Mouse (Mus musculus): ENCODE results near the gene Irf2bpl. TPM values are rescaled to one million over a fixed set of nuclear protein-coding genes. Genes with fewer than 3 reads are reported as not detected.

Irf2bpl gene
- total and polyA plus RNA-seq, 3 experiments = 20.1 to 36.9 (median 32.6) TPM

DNA sequence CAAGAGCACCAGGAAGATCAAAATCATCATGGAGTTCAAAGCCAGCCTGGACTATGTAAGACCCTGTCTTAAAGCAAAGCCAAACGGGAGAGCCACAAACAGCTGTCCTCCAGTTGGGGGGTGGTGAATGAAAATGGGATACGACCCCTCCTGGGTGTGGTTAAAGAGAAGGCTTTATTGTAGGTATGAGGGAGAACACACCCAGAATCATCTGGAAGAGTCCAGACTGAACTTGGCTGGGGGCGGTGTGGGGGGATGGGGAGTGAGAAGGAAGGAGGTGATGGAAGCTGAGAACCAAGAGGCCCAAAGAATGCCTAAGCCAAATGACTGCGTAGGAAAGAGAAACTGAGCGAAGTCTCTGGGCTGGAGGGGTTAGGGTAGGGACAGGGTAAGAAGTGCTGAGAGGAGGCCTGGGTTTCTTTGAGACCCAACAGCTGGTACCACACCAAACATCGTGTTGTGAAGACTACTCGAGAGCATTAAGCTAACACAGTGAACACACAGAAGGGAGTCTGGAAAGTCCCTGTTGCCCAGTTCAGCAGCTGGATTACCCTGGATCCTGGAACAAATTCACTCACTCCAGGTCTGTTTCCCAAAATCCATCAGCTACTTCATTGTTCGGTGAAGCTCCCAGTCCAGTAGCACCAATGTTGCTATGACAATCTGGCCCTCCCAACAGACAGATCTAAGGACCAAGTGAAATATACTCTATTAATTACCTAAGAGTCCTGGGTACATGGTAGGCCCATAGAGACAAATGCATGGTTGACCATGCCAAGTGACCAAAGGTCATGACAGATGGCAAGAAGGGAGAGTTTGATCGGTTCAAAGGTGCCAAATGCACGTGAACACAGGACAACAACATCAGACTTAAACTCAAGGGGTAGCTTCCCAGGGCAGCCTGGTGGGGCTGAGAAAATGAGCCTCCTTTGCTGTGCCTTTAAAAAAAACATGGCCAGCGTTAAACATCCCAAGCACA is 19.5 kb upstream of the Irf2bpl start:
- WGBS = 78% methylated on average over 11 of the region's 11 CpGs
- peaks cover 12% of the 10 kb centered on the region for H3K4me1 ChIP-seq (ENCODE audit: control insufficient read depth, insufficient read depth, low read length)
- H3K27ac ChIP-seq = no peak overlapping the region
- no peaks in the 10 kb centered on the region for H3K79me2 ChIP-seq (replicated peaks; ENCODE audit: control insufficient read depth, insufficient read depth, low read length)
- DNase-seq = peak in 1 of 2 experiments; percentile 22
- H3K4me3 ChIP-seq = no peak overlapping the region
- intact Hi-C loops (cut with DNase I) = loop anchor here (2.0 kb wide), 1 partner anchor 41 kb away; no protein-coding TSS in a partner anchor
- H3K36me3 ChIP-seq (ENCODE audit: control insufficient read depth, insufficient read depth, low read length) = peaks cover 2% of the 10 kb centered on the region; the same call in 1 of the 2 replicates
- TF ChIP-seq POLR2A (IDR thresholded peaks at IDR 0.05; ENCODE audit: insufficient read depth, low read depth, low read length) (no peak), CTCF (IDR thresholded peaks at IDR 0.05) (no peak), EP300 (IDR thresholded peaks at IDR 0.05; ENCODE audit: insufficient read depth, low read depth, low read length) (no peak)
- H3K9ac ChIP-seq (ENCODE audit: low read depth, low read length) = no peak overlapping the region
- no peaks in the 10 kb centered on the region for H3K27me3 ChIP-seq (ENCODE audit: control insufficient read depth, insufficient read depth, low read length)

DNA sequence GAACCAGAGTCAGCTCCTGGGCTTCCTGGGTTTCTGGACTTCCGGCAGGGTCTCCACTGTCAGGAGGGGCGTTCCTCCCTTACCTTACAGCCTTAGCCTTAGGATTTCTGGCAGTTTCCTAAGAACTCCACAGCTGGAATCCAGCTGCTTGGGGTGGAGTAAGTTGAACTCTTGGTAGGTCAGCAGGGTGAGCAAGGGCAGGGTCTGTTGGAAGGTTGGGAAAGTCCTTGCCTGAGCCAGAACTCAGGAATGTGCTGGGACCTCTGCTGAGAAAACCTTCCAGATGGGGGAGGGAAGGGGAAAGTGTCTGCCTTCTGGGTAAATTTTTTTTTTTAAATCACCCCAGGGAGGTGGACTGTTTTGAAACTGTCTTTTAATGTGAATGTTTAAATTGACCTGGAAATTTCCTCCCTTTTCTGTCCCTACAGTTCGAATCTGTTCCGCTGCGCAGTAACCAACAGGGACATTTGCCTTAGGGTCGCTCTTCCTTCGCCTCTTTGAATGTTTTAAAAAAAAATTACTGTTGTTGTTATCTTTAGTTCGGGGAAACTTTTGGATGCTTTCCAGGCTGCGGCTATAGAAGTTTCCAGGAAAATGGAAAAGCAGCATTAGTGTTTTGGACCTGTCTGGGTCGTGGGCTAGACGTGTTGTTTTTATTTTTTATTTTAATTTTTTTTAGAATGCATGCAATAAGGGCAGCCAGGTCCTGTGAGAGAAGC is 15.0 kb upstream of the Irf2bpl start:
- Histone ChIP-seq H3K27me3 (ENCODE audit: control insufficient read depth, insufficient read depth, low read length) (no peaks in the 10 kb centered on the region), H3K36me3 (ENCODE audit: control insufficient read depth, insufficient read depth, low read length) (peaks cover 10% of the 10 kb centered on the region), H3K4me3 (no peak overlapping the region), H3K79me2 (replicated peaks; ENCODE audit: control insufficient read depth, insufficient read depth, low read length) (no peaks in the 10 kb centered on the region), H3K27ac (peak overlapping the region; percentile 70), H3K4me1 (ENCODE audit: control insufficient read depth, insufficient read depth, low read length) (peaks cover 28% of the 10 kb centered on the region), H3K9ac (ENCODE audit: low read depth, low read length) (no peak overlapping the region; the same call in none of the 2 replicates)
- peak; percentile 87; the same call in 1 of the 2 replicates for TF ChIP-seq EP300 (IDR thresholded peaks at IDR 0.05; ENCODE audit: insufficient read depth, low read depth, low read length)
- TF ChIP-seq POLR2A (IDR thresholded peaks at IDR 0.05; ENCODE audit: insufficient read depth, low read depth, low read length) = no peak
- no peak for TF ChIP-seq CTCF (IDR thresholded peaks at IDR 0.05)
- intact Hi-C loops (cut with DNase I) = no loop called here
- WGBS = 24% methylated on average over 11 of the region's 11 CpGs
- peak; percentile 68 to 77 for DNase-seq

DNA sequence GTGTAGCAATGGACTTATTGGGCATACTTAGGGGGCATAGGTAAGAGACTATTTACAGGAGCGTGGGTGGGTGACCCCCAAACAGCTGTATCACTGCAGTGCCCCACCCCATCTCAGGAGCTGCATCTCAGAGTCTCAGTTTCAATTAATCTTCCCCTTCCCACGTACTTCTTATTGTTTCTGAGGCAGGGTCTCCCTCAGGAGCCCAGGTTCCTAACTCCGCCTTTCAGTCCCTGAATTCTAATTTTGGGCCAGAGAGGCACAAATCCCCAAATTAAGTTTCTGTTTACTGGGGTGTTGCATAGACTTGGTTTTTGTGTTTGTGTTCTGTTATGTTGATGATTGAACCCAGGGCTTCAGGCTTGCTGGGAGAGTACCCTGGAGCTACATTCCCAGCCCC is 13.8 kb upstream of the Irf2bpl start:
- no peak overlapping the region for H3K4me3 ChIP-seq
- intact Hi-C loops (cut with DNase I) = no loop called here
- H3K4me1 ChIP-seq (ENCODE audit: control insufficient read depth, insufficient read depth, low read length) = peaks cover 28% of the 10 kb centered on the region
- H3K79me2 ChIP-seq (replicated peaks; ENCODE audit: control insufficient read depth, insufficient read depth, low read length) = no peaks in the 10 kb centered on the region
- peak overlapping the region; percentile 48; the same call in 1 of the 2 replicates for H3K27ac ChIP-seq
- H3K27me3 ChIP-seq (ENCODE audit: control insufficient read depth, insufficient read depth, low read length) = no peaks in the 10 kb centered on the region
- DNase-seq = no peak
- H3K36me3 ChIP-seq (ENCODE audit: control insufficient read depth, insufficient read depth, low read length) = peaks cover 11% of the 10 kb centered on the region
- H3K9ac ChIP-seq (ENCODE audit: low read depth, low read length) = no peak overlapping the region
- no peak for TF ChIP-seq EP300 (IDR thresholded peaks at IDR 0.05; ENCODE audit: insufficient read depth, low read depth, low read length)
- no peak for TF ChIP-seq CTCF (IDR thresholded peaks at IDR 0.05)
- TF ChIP-seq POLR2A (IDR thresholded peaks at IDR 0.05; ENCODE audit: insufficient read depth, low read depth, low read length) = no peak
- 80% methylated on average over 3 of the region's 3 CpGs for WGBS

DNA sequence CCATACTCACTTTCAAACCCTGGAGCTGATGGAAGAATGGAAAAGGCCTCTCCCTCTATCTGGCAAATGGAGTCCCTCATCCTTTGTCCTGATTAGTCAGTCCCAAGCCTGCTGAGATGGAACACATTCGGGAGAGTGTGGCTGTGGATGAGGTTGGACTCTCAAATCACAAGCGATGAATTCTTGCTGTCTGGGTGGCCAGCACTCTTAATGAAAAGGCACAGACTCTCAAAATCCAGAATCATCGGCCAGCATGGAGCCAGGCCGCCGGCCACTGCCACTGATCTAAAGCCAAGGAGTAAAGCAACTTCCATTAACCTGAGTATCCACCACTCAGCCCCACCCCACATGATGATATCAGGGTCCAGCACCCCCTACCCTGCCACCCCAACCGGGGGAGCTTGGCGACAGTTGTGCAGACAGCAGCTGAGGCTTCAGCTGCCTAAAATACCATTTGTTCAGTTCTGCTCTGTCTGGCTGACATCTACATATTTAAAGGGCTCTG is 13.2 kb upstream of the Irf2bpl start:
- Histone ChIP-seq H3K9ac (ENCODE audit: low read depth, low read length) (no peak overlapping the region; the same call in 1 of the 2 replicates), H3K4me3 (no peak overlapping the region), H3K36me3 (ENCODE audit: control insufficient read depth, insufficient read depth, low read length) (peaks cover 13% of the 10 kb centered on the region), H3K27ac (peak overlapping the region; percentile 91), H3K27me3 (ENCODE audit: control insufficient read depth, insufficient read depth, low read length) (no peaks in the 10 kb centered on the region), H3K79me2 (replicated peaks; ENCODE audit: control insufficient read depth, insufficient read depth, low read length) (no peaks in the 10 kb centered on the region), H3K4me1 (ENCODE audit: control insufficient read depth, insufficient read depth, low read length) (peaks cover 28% of the 10 kb centered on the region)
- intact Hi-C loops (cut with DNase I) = no loop called here
- TF ChIP-seq CTCF (IDR thresholded peaks at IDR 0.05) = no peak
- peak; percentile 39 to 49 for DNase-seq
- WGBS = 53% methylated on average over 7 of the region's 7 CpGs

DNA sequence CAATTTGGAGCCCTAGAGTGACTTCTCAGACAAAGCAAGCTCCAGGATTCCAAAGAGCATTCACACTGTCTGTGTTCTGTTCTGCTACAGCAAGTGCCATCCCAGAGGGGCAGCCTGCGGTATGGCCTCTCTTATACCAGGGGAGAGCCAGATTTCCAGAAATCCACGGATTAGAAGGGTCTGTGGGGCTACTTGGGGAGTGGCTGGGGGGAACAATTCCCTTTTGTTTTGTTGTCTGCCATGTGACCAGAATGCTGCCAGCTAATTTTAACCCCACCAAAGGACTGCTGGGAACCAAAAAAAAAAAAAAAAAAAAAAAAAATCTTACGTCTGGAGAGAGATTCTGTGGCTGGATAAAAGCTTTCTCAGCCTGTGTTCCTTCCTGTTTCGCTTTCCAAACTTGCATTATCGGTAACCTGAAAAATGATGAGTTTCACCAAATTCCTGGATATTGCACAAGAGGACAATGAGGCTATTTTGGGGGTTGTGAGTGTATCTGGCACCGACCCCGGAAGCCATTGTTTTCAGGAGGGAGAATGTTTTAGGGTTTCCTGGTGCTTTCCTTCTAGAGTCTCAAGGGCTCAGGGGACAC is 12.4 kb upstream of the Irf2bpl start:
- peak; percentile 65 to 69 for DNase-seq
- Histone ChIP-seq H3K79me2 (replicated peaks; ENCODE audit: control insufficient read depth, insufficient read depth, low read length) (no peaks in the 10 kb centered on the region), H3K36me3 (ENCODE audit: control insufficient read depth, insufficient read depth, low read length) (peaks cover 13% of the 10 kb centered on the region), H3K27me3 (ENCODE audit: control insufficient read depth, insufficient read depth, low read length) (no peaks in the 10 kb centered on the region), H3K27ac (peak overlapping the region; percentile 91), H3K9ac (ENCODE audit: low read depth, low read length) (peak overlapping the region; percentile 47), H3K4me3 (0 out of 2 replicates have a peak overlapping the region, but pooled peaks have one; percentile 6), H3K4me1 (ENCODE audit: control insufficient read depth, insufficient read depth, low read length) (peaks cover 28% of the 10 kb centered on the region)
- intact Hi-C loops (cut with DNase I) = no loop called here
- TF ChIP-seq EP300 (IDR thresholded peaks at IDR 0.05; ENCODE audit: insufficient read depth, low read depth, low read length) (0 out of 2 replicates have a peak, but pooled peaks have one; percentile 4), POLR2A (IDR thresholded peaks at IDR 0.05; ENCODE audit: insufficient read depth, low read depth, low read length) (no peak)
- WGBS = 6% methylated on average over 7 of the region's 7 CpGs
